Mouse (Mus musculus): ENCODE measurements around the gene Gm16867.

Gm16867 gene

DNA sequence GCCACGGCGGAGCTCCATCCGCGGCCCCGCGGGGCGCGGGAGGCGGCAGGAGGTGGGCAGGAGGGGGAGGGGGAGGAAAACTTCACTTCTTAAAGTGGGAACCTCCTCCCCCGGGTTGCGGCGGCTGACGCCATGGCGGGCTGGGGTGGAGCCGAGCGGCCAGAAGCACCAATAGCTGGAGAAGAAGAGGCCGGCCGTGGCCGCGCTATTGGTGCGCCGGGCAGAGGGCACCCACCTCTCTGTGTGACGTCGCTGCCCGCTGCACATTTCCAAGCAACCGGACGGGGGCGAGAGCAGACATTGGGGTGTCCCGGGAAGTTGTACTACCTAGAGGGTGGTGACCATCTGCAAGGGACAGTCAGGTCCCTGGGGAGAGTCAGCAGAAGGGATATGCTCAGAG is at the start of gene Gm16867:
TSS of gene Gm16867 (minus strand) at position 189 of the 400 bp plus-strand sequence.
- no CpG with 5 or more reads among the region's 29 CpGs for WGBS

DNA sequence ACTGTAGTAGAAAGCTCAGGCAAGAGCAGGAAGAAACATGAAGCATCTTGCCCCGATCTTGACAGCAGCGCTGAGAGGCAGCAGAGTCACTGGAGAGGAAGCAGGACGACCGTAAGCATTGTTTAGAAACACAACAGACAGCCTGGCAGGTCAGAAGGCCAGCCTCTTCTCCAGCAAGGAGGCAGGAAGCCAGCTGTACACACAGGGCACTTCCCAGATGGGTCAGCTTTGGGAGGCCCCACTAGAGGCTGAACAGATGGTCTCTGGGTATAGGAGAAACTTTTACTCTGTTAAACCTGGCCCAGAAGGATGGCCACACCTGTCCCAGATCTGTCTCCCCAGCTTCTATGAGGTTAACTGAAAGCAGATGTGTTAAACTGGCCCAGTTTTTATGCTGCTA is 44.1 kb upstream of the Gm16867 start:
- no CpG with 5 or more reads among the region's 4 CpGs for WGBS

GRCm38 (mm10) chr14:69545052-69545451 is 41.9 kb upstream of the Gm16867 start:
- WGBS: no CpG with 5 or more reads among the region's 2 CpGs

DNA sequence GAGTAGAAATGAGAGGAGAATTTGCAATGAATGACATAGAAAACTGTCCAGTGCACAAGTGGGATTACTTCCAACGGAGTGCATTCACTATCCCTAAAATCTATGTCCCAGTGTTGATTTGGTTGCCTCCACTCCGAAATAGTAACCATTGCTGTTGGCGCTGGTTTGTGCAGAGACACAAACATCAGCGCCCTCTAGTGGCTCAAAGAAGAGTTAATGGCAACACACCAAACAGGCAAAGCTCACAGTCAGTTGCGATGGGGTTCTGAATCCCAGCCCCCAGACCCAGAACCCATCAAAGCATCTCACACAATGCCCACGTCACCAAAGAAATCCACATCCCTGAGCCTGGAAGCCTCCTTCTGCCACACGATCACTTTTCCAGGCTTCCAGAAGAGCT is 40.9 kb upstream of the Gm16867 start:
- WGBS: no CpG with 5 or more reads among the region's 7 CpGs

- WGBS: no CpG with 5 or more reads among the region's 7 CpGs
These were observed 39.5 kb upstream of the Gm16867 start for GRCm38 (mm10) chr14:69542695-69543094.

DNA sequence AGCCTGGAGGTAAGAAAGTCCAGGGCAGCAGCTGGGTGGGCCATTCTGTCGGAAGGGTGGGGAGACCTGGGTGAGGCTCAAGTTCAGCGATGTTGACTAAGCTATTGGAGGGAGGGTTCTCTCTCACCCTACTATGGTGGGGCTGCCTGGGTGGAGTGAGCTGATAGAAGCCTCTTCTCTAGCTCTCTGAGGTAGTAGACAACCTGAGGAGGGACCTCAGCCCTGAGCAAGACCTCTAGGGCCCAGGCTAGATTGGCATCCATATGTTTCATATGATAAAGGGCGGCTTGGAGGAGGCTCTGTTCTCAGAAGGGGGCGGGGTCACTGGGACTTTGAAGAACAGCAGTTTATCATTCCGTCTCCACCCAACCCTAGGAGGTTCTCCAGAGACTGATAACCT is 37.0 kb upstream of the Gm16867 start:
- WGBS: no CpG with 5 or more reads among the region's 5 CpGs

DNA sequence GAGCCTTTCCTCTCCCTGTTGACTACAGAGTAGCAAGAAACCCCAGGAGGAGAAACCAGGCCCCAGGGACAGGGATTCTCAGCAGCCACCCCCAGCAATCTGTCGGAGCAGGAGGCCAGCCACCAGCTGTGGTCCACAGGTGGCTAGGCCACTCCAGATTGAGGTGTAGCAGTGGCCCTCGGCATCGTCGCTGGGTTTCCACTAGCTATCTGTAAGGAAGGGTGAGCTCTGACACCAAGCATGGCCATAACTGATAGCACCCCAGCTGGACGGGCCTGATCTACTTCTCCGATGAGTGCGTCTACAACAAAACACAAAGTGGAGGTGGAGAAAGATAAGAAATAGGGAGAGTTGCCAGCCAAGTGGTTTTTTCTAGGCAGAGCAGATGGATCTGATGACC is 33.4 kb upstream of the Gm16867 start:
- WGBS: no CpG with 5 or more reads among the region's 7 CpGs

DNA sequence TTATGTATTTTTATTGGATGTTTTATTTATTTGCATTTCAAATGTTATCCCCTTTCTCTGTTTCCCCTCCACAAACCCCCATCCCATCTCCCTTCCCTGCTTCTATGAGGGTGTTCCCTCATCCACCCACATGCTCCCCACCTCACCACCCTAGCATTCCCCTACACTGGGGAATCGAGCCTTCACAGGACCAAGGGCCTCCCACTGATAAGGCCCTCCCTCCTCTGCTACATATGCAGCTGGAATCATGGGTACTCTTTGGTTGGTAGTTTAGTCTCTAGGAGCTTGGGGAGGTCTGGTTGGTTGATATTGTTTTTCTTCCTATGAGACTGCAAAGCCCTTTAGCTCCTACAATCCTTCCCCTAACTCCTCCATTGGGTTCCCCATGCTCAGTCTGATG is 23.0 kb upstream of the Gm16867 start:
- no CpG with 5 or more reads among the region's 1 CpGs for WGBS

DNA sequence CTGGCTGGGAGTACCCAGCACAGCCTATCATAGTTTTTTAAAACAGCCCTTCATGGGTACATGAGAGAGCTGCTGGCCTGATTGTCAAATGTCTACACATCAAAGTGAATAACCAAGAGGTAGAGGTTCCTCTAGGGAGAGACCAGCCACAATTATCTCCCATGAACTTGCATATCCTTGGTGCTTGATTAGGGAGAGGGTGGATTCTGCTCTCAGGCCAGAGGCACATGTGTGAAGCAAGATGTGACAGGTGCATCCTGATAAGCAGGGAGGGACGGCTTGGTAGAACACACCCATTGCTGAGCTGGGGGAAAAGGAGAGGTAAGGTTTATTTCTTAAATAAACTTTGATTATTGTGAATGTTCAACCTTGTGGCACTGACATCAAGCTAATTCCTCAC is 19.8 kb upstream of the Gm16867 start:
- no CpG with 5 or more reads among the region's 1 CpGs for WGBS

- WGBS: no CpG with 5 or more reads among the region's 2 CpGs
These were observed 17.6 kb upstream of the Gm16867 start for GRCm38 (mm10) chr14:69520810-69521209.

GRCm38 (mm10) chr14:69512449-69512848 is 9.3 kb upstream of the Gm16867 start, which contains the start of gene Gm27179:
TSS of gene Gm27179 (minus strand) at chr14:69512549.
- no CpG with 5 or more reads among the region's 2 CpGs for WGBS

GRCm38 (mm10) chr14:69507000-69507399 is 3.8 kb upstream of the Gm16867 start:
- WGBS: no CpG with 5 or more reads among the region's 1 CpGs

DNA sequence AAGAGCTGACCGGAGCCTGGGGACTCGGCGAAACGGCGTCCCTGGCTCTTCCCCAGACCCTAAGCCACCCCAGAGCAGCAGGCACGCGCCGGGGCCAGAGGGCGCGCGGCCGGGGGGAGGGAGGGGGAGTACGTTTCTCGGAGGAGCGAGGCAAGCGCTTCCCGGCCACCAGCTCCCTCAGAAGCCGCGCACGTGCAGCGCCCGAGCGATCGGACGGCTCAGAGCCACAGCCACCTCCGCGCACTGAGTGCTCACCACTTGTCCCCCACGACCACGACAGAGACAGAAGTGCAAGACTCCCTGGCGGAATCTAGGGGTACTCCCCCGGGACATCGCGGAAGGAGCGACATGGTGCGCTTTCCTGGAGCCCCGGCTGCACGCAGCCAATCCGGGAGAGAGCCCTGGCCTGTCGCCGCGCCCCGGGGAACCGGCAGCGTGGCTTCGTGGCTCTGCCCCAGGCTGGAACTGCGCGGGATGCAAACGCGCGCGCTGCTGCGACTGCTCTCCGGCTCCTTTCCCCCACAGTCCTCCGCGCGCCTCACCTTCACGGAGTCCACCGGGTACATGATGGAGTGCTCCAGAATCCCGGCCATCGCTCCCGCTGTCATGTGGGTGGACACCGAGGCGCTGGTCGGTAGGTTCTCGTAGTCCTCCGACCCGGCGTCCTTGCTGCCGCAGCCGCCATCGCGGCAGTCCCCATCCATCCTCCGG is 567 bp downstream of the Gm16867 start:
- WGBS: no CpG with 5 or more reads among the region's 73 CpGs

GRCm38 (mm10) chr14:69494946-69495345 is 8.2 kb downstream of the Gm16867 start:
- WGBS: no CpG with 5 or more reads among the region's 2 CpGs

DNA sequence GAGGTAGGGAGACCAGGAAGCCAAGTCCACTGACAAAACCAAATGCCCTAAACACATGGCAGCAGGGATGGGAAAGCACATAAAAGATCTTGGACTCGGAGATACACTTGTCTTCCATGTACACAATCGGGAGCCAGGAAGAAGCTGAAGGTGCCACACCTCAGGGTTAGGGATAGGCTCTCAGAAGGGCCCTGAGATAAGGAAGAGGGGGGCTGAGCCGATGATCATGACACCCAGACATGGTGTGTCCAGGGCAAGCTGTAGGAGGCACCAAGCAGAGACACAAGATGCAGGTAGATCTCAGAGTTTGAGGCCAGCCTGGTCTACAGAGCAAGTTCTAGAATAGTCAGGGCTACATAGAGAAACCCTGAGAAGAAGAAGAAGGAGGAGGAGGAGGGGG is 8.6 kb downstream of the Gm16867 start:
- no CpG with 5 or more reads among the region's 3 CpGs for WGBS

GRCm38 (mm10) chr14:69488001-69488400 is 15.2 kb downstream of the Gm16867 start:
- WGBS: no CpG with 5 or more reads among the region's 10 CpGs

DNA sequence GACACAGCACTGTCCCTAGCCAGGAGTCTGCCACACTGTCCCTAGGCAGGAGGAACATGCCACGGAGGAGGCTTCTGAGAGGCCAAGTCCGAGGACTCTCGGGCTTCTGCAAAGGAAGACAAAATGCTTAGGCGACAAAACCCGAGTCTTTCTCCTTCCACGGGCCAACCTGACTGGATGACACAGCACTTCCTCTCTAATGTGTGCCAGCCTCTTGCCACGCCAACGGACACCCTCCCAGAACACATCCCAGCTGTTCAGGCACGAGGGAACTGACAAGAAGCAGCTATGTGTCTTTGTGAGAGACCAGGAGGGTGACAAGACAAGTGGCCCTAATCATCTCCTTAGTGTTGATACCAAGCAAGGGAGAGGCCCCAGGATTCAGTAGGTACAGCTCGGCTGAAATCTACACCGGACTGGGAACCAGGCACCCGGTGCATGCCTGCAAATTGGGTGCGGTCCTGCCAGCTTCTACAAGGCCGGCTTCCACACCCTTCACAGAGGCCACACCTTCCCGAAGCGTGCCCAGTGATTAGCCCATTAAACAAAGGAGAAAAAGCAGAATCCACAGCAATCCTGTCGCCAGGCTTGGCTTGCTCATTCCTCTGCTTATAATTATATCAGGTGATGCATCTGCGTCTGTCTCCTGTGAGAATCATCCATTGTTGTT is 17.6 kb downstream of the Gm16867 start:
- WGBS: no CpG with 5 or more reads among the region's 18 CpGs

- WGBS: no CpG with 5 or more reads among the region's 11 CpGs
These were observed 29.1 kb downstream of the Gm16867 start for GRCm38 (mm10) chr14:69473941-69474646.

GRCm38 (mm10) chr14:69473322-69473721 is 29.8 kb downstream of the Gm16867 start:
- WGBS: no CpG with 5 or more reads among the region's 2 CpGs

- no CpG with 5 or more reads among the region's 8 CpGs for WGBS
These were observed 32.9 kb downstream of the Gm16867 start for GRCm38 (mm10) chr14:69470122-69470708.

DNA sequence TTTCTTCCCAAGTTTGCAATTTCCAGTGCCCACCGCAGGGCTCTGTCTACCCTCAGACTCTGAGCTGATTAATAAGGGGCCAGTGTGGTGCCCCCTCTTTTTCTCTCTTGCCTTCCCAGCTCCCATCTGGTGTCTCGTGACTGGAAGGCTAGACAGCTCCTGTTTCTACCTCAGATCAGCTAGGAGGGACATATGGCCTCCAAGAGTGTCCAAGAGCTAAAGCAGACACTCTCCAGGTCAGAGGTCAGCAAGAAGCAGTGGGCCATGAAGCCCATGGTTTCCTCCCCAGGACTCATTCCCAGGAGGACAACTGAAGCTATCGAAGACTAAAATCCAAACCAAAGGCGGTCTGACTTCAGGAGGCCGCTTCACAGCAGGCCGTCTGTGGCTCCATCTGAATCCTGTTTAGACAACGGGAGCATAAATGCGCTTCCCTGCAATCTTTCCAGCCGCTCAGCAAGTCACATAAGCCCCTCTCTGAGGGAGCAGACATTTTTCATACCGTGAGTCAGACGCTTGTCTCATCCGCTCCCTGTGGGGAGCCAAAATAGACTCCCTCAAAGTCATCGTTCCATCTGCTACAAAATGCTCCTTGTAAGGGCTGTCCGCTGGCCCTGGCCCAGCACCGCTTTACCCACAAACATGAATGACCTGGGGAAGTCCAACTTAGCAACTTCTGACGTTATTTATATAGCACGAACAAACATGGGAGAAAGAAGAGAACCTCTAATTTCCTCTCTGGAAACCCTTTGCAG is 35.4 kb downstream of the Gm16867 start:
- no CpG with 5 or more reads among the region's 17 CpGs for WGBS

GRCm38 (mm10) chr14:69464465-69464864 is 38.7 kb downstream of the Gm16867 start:
- WGBS: no CpG with 5 or more reads among the region's 4 CpGs
